Mouse (Mus musculus) cerebellum, adult 2 months (tissue): ENCODE results near the gene Kcnh1.

Experiments used
- CTCF ChIP-seq: fragments of 200-500 bp; IDR thresholded peaks from 2 replicates; pipeline ENCODE4 v1.5.1; 2011; ENCODE audit warnings: low read depth, mild to moderate bottlenecking, control low read depth, low read length, moderate library complexity, borderline replicate concordance; ENCODE audit not compliant: insufficient read depth
- POLR2A ChIP-seq: fragments of 200-500 bp; IDR thresholded peaks from 2 replicates; pipeline ENCODE4 v1.6.1; 2011; ENCODE audit warnings: low read length, control low read depth, borderline replicate concordance; ENCODE audit not compliant: insufficient read depth

DNA sequence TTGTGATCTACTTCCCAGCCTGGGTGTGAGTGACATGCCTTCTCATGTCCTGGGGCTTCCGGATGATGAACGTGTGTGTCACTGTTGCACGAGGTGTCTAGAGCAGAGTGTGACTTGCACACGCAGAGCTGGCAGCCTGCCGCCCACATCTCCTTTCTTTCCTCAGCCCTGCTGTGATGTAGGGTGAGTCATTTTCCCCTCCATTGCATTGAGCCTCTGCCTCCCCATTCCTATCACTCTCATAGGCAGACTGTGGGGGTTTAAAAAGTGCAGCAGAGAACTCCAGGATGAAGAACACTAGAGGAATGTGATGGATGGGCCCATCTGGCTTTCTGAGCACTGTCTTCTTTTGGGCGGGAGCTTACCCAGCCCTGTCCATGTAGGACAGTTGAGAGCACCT lies 76.4 kb downstream of the Kcnh1 start:
- no peak for TF ChIP-seq POLR2A
- no peak for TF ChIP-seq CTCF
